Mouse (Mus musculus) ES-E14 (cell line): ENCODE data around the gene Slc7a11.

ENCODE experiments used
- CHD2 ChIP-seq: IDR thresholded peaks from 2 replicates; pipeline ENCODE4 v1.6.1; 2014; ENCODE audit warnings: mild to moderate bottlenecking, low read depth, low read length, inconsistent platforms
- HCFC1 ChIP-seq: IDR thresholded peaks from 2 replicates; pipeline ENCODE4 v1.6.1; 2012; ENCODE audit warnings: low read length, inconsistent platforms, borderline replicate concordance; ENCODE audit not compliant: insufficient read depth
- ZC3H11A ChIP-seq: IDR thresholded peaks from 2 replicates; pipeline ENCODE4 v1.6.1; 2012; ENCODE audit warnings: low read depth, mild to moderate bottlenecking, inconsistent platforms, low read length, borderline replicate concordance
- ZNF384 ChIP-seq: IDR thresholded peaks from 2 replicates; pipeline ENCODE4 v1.6.1; 2012; ENCODE audit warnings: low read depth, low read length, inconsistent platforms

- TF ChIP-seq ZC3H11A, result no peak
- no peak for TF ChIP-seq ZNF384
- no peak for TF ChIP-seq HCFC1
- TF ChIP-seq CHD2, result no peak
Observed at GRCm38 (mm10) chr3:50249598-50250300, 193.7 kb downstream of the Slc7a11 start.
